Mouse (Mus musculus) gastrocnemius, postnatal 4 days (tissue): ENCODE data around the gene Faap24. TPM values are rescaled to one million over a fixed set of nuclear protein-coding genes. Genes with fewer than 3 reads are reported as not detected.

Experiments
- DNase-seq, 2 experiments: peaks; one replicate each; pipeline ENCODE4 v3.0.0; 2021 to 2022; ENCODE audit warnings: low spot score in 2 of 2, mixed read lengths in 2 of 2
- total RNA-seq, 2 experiments: library from RNA; stranded (reverse); gene quantifications; 2 replicates each; pipeline ENCODE4 v1.2.3; 2021

Gene Faap24
- total RNA-seq, 2 experiments from 2014 or later, result 3.0 to 3.4 TPM

DNA sequence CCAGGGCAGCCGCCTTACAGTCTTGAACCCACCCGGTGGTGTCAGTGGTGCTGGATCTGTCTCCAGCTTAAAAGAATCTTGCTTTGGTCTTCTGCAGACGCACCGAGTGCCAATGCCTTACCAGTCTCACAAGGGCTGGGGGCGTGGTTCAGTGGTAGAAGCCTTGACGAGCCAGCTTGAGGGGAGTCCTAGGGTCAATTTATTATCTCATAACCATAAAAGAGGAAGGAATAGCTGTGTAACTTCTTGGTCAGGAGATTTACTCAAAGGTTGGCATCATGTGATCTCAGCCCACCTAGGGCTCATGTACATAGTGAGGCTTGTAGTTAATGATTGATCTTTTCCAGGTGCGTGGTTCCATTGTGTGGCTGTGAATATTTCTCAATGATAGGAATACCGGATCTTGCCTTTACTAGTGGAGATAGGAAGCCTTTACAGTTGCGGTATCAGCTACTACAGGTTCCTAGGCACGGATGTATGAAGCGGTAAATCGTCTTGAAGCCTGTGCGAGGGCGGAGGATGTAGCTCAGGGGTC, 24.1 kb downstream of the Faap24 start:
- no peak for DNase-seq

DNA sequence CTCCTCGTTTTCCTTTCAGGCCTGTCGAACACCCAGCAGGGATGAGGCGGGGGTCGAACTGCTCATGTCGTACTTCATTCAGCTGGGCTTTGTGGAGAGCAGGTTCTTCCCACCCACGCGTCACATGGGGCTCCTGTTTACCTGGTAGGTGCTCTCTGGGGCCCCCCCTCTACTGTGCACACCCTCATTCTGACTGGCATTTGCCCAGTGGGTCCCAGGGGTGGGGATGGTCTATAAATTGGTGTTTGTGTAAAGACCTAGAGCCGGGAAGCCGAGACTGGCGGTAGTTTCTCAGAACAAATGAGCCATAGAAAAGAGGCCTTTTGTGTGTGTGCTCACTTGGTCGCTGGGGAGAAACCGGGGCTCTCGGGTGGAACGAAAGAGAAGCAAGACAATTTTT, 25.5 kb downstream of the Faap24 start:
- DNase-seq, result no peak

DNA sequence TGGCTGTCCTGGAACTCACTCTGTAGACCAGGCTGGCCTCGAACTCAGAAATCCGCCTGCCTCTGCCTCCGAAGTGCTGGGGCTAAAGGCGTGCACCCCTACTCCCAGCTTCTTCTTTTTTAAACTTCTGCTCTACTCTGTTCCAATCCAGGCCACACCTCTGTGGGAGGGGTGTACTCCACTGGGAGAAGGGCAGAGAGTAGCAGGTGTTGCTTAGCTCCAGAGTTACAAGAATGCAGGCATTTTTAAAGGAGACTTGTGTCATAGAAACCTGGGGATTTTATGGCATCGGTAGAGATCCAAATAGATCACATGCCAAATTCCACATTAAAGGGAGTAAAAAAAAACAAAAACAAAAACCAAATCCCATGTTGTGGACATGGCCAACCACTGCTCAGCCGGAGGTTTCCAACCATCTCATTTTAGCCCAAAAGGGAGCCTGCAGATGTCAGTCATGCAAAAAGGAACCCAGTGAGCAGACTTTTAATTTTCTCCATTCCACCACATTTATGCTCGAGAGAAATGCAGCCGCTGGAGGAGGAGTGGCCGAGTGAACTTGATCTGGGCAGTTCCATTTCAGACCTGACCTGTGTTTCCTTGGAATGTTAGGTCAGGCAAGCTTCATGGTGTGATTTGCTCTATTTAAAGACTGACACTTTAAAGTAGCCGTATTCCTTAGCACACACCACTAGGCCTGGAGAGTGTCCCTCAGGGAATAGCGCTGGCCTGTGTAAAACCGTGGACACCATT, 31.3 kb downstream of the Faap24 start:
- DNase-seq, result no peak

DNA sequence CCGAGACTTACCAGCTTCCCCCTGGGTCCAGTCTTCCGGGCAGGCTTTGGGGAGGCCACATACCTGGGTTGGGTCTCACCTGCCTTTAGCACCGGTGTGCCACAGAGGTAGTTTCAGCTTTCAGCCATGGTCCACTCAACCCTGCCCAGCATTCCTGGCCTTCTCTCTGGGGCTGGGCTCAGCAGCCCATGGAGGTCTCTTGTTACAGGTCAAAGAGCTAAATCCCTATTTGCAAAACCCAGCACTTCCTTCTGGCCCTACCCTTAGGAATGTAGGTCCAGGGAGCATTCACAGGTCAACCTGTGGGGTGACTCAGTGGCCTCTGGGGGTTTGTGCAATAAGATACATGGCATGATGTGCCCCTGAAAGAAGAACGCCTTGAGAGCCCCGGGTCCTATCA, 33.8 kb downstream of the Faap24 start:
- no peak for DNase-seq

DNA sequence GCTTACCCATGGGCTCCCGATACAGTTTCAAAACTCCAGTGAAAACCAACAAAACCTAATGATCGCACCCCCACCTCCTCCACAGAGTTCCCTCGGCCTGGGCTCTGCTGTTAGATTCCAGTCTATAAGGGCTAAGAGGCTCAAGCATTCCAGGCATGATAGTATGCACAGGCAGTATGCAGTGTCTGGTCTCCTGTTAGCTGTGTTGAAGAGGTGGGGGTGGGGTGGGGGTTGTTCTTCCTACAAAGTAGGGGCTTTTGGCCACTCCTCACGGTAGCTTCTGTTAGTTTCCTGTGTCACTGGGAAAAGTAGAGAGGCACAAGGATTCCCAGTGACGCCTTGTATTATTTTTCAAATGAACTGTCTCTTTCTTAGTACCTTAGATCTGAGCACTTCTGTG, 34.4 kb downstream of the Faap24 start:
- DNase-seq, result no peak

DNA sequence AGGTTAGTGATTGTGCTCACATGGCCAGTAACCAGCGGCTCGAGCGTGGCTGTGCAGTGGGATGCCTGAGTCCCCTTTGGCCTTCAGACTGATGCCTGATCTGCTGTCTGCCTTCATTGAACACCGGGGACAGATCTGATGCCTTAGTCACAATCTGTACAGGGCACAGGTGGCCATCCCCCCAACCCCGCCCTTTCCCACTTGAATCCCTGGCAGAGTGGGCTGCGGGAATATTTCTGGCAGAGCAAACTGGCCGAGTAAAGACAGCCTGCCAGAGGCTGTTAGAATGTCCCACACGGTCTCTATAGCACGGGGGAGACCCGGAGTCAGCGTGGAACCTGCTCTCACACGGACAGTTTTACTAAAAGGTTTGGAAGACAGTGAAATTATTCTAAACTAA, 39.0 kb downstream of the Faap24 start:
- DNase-seq, result no peak

DNA sequence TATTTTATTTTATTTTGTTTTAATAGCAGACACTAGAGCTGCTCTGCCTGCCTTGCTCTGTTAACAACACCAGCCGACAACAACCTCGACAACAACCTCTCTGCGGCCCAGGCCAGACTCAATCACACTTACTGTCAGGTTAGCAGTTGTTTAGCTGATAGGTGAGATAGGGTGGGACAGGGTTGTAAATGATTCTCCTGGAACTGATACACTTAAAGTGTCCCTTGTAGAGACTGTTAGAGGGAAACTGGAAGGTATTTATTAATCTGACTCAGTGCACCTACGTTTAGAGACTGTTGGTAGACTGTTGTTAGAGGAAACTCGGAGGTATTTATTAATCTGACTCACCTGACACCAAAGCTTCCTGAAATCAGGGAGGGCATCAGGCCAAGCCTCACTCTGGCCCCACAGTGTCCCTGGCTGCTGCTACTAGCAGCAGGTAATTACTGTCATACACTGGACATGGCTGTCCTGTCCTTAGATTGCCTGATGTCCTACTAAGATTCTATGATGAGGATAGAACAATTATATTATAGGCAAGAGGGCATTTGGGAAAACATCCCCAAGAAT, 41.2 kb downstream of the Faap24 start:
- DNase-seq, result no peak

DNA sequence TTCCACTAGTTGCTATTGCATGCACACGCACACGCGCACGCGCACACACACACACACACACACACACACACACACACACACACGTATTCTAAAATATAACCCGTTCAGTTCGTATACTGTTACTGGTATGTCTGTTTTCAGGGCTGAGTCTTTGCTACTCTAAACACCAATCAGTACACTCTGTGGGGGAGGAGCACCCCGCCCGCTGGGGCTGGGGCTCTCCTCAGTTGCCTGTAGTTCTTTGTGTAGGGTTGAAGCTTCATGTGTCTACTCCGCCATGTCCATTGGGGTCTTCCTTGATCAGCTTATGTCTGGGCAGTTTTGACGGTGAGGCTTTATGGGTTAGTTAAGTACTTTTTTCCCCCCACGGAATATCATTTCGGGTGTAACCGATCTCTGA, 43.3 kb downstream of the Faap24 start:
- no peak for DNase-seq

DNA sequence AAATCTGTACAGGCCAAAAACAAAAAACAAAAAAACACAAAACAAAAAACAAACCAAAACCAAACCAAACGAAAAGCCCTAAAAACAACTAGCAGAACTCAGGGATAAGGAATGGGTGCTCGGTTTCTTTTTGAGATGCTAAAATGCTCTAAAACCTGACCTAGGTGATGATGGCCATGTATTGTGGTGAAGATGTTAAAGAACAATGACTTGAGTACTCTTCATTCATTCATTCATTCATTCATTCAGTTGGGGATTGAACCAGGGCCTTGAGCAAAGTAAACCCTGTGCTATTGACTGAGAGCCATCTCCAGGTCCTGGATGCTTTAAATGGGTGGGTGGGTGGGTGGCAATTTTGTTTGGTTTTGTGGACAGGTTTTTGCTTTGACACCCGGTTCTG, 45.5 kb downstream of the Faap24 start:
- DNase-seq, result no peak

DNA sequence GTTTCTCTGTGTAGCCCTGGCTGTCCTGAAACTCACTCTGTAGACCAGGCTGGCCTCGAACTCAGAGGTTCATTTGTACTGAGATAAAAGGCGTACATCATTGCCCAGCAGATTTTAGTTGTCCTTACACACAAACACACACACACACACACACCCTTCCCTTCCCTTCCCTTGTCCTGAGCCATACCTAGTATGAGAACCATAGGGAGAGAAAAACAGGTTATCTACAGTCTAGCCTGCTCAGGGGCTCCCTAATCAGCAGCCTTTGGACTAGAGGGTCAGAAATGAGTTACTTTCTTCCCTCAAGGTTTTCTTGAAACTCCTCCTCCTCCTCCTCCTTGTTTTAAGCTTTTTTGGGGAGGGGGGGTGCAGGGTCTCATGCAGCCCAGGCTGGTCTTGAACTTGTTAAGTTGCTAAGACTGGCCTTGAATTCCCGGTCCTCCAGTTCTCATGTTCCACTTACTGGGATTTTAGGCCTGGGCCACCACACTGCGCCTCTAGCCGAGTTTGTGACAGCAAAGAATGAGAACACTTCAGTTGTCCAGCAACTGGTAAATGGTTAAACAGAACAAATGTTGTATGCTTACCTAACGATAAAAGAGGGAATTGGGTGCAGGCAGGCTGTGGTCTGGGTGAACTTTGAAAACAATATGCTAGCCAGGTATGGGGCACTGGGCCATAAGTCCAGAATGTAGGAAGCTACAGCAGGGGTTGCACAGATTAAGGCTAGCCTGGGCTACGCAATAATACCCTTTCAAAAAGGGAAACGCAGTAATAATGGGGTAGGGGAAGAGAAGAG, 46.6 kb downstream of the Faap24 start:
- no peak for DNase-seq

DNA sequence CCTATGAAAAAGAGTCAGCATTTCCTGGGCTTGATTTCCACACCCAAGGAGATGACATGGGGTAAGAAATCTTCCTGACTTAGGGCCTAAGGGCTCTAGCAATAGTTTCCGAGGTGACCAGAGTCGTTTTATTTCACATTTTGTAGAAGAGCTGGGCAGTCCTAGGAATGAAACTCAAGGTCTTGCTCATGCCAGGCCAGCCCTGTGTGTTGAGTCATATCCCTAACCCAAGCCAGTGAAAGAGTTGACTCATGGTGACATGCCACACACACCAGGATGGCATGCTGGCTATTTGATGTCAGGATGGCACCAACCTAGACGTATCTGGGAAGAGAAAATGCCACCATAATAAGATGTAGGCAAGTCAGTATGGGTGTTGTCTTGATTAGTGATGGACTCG, 47.6 kb downstream of the Faap24 start:
- DNase-seq, result no peak

DNA sequence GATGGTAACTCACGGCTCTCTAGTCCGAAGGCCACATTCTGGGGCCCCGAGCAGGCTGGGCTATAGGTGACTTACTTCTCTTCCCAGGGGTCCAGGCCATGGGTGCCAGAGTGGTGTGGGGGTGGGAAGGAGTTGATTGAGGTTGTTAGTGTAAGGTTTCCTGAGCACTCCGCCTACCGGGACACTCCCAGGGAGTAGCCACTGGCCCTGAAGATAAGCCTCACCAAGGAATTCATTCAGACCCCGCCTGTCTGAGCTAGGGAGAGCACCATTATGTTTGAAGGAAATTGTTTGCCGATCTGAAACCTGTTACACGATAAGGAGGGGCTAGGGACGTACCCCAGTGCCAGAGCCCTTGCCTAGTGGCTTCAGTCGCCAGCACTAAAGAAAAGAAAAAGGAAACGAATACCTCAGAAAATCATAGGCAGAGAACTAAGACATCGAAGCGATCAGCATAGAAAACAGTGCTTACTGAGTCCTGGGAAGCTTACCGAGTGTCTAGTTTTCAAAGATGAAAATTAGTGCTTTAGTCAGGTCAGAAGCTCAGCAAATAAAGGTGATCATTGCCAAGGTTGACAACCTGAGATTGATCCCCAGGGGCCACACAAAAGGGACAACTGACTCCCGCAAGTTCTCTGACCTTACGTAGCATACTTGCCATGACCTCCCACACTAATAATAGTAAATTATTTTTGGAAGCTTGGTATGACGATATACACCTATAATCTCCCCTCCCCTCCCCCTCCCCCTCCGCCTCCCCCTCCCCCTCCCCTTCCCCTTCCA, 48.5 kb downstream of the Faap24 start:
- DNase-seq, result no peak

DNA sequence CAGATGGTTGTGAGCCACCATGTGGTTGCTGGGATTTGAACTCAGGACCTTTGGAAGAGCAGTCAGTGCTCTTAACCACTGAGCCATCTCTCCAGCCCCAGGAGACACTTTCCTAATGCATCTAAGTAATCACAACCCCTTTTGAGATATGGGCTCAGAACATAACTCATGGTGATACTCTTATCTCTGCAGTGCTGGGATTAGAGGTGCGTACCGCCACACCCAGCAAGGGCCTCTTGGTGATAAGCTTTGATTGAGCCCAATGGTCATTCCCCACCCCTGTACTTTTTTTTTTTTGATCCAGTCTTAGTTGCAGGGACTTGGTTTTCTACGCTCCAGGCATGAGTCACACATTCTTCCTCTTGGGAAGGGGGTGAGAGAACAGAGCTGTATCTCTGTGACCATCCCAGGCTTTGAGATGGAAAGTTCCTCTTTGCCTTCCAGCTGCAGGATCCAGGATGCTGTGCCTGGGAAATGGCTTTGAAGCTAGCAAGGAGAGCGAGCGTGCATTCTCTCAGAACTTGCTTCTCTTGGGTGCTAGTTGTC, 51.8 kb downstream of the Faap24 start:
- no peak for DNase-seq

DNA sequence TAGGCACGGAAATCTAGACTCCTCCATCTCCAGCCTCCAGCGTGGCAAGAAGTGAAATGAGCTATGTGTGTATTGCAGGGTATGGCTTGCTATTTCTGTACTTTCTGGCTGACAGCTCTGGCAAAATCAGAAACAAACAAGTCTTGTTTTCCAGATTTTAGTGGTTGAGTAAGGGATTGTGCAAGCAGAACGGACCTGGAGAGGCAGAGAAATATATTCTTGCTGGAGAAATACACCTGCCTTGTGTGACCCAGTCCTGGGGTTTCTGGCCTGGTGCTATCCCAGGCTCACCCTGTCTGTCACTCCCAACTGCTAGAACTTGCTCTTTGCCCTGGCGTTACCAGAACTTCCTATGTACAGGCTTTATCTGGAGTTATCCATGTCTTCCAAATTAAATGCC, 54.1 kb downstream of the Faap24 start:
- no peak for DNase-seq

Other genes with a start within 250 kb of the Faap24 start
- gene Slc7a10, start 210.5 kb downstream of the Faap24 start, total RNA-seq, result 10 to 100 TPM; 11.6 to 12.9 TPM
- 10 to 100 TPM; 14.2 to 15.6 TPM for gene Lrp3, start 181.3 kb downstream of the Faap24 start, total RNA-seq
- gene Gpatch1, start 78.4 kb downstream of the Faap24 start, total RNA-seq, result 10 to 100 TPM; 11.3 TPM
- gene Rhpn2, start 62.7 kb downstream of the Faap24 start, total RNA-seq, result 1 to 10 TPM; 1.8 to 2.6 TPM
- gene Cep89, start 199 bp upstream of the Faap24 start, total RNA-seq, result 10 to 100 TPM; 10.7 to 14.7 TPM
- not detected for gene Slc7a9, start 52.0 kb upstream of the Faap24 start, total RNA-seq
- gene Tdrd12, start 140.9 kb upstream of the Faap24 start, total RNA-seq, result not detected
- 10 to 100 TPM; 29.1 to 30.9 TPM for gene Nudt19, start 159.5 kb upstream of the Faap24 start, total RNA-seq
- gene Rgs9bp, start 188.7 kb upstream of the Faap24 start, total RNA-seq, result under 1 TPM; 0.22 to 0.52 TPM
- 10 to 100 TPM; 30.5 to 32.1 TPM for gene Ankrd27, start 189.4 kb upstream of the Faap24 start, total RNA-seq